ENCODE assay signal across 19 mouse cellular contexts in genomic region chr11:44529716-44530115, GRCm38 (mm10). TPM values are rescaled to one million over a fixed set of nuclear protein-coding genes. Genes with fewer than 3 reads are reported as not detected.
DNase-seq lines count a peak whose midpoint lies in the region; ATAC-seq and TF ChIP-seq lines count a peak whose summit lies in the region.
"Had no signal": no experiment of that assay in that cellular context is flagged by ENCODE, and none has a peak within 500 bp of the region (broad histone marks: within the 10 kb centered on the region; RNA-seq: fewer than 3 reads in every experiment).

No protein-coding gene starts in this region.

- TF ChIP-seq EP300 in MEL (IDR thresholded peaks at IDR 0.05; ENCODE audit: low read depth in 1 of 2, low read length in 2 of 2), result no peak

- no peaks in the 10 kb centered on the region for H3K9me3 ChIP-seq in intestine, postnatal 0 days (ENCODE audit: control insufficient read depth)
- H3K9me3 ChIP-seq in intestine, embryonic 15.5 days, result no peaks in the 10 kb centered on the region
- no peaks in the 10 kb centered on the region for H3K9me3 ChIP-seq in MEL (replicated peaks; ENCODE audit: insufficient read depth, low read length)
- H3K9me3 ChIP-seq in liver, embryonic 16.5 days (replicated peaks; ENCODE audit: control insufficient read depth, low read length), result no peaks in the 10 kb centered on the region
- H3K9me3 ChIP-seq: forebrain, embryonic 12.5 days; heart, embryonic 15.5 days; hindbrain, embryonic 15.5 days; limb, embryonic 12.5 days; megakaryocyte, embryonic 14.5 days; midbrain, embryonic 13.5 days; neural tube, embryonic 12.5 days; stomach, embryonic 15.5 days had no signal

- no peak for ATAC-seq in intestine, postnatal 0 days
- no peak for ATAC-seq in intestine, embryonic 15.5 days
- ATAC-seq in liver, embryonic 16.5 days (ENCODE audit: low read depth), result no peak
- ATAC-seq: midbrain, embryonic 13.5 days had no signal

- 0 out of 2 replicates have a peak, but pooled peaks have one; percentile 6 for TF ChIP-seq CTCF in cerebellum, adult 2 months (IDR thresholded peaks at IDR 0.05; ENCODE audit: borderline replicate concordance, insufficient read depth, low read depth, low read length)
- peak; percentile 22 for TF ChIP-seq CTCF in intestine, postnatal 0 days (IDR thresholded peaks at IDR 0.05; ENCODE audit: low read depth)
- TF ChIP-seq CTCF in MEL (IDR thresholded peaks at IDR 0.05 in 2 of 3, conservative IDR thresholded peaks at IDR 0.05 in 1 of 3; ENCODE audit: control insufficient read depth in 1 of 3, insufficient read depth in 1 of 3, low read depth in 2 of 3, low read length in 3 of 3, poor library complexity in 1 of 3, severe bottlenecking in 1 of 3), result no peak

- peaks cover 27% of the 10 kb centered on the region for H3K79me2 ChIP-seq in MEL (ENCODE audit: control insufficient read depth, insufficient read depth, low read length, poor library complexity)

- H3K27me3 ChIP-seq in cerebellum, adult 2 months (ENCODE audit: control insufficient read depth, insufficient read depth, low read length), result no peaks in the 10 kb centered on the region
- no peaks in the 10 kb centered on the region for H3K27me3 ChIP-seq in intestine, postnatal 0 days (replicated peaks; ENCODE audit: control insufficient read depth, insufficient read depth, low read length)
- H3K27me3 ChIP-seq in intestine, embryonic 15.5 days (replicated peaks), result no peaks in the 10 kb centered on the region
- H3K27me3 ChIP-seq in MEL (ENCODE audit: control insufficient read depth in 1 of 2, insufficient read depth in 2 of 2, low read length in 2 of 2), result no peaks in the 10 kb centered on the region
- no peaks in the 10 kb centered on the region for H3K27me3 ChIP-seq in liver, embryonic 16.5 days (ENCODE audit: control insufficient read depth, insufficient read depth, low read depth, low read length)
- H3K27me3 ChIP-seq: forebrain, embryonic 12.5 days; heart, embryonic 15.5 days; hindbrain, embryonic 15.5 days; limb, embryonic 12.5 days; megakaryocyte, embryonic 14.5 days; midbrain, embryonic 13.5 days; neural tube, embryonic 12.5 days; stomach, embryonic 15.5 days had no signal

- peaks cover 21% of the 10 kb centered on the region for H3K36me3 ChIP-seq in intestine, postnatal 0 days (ENCODE audit: control insufficient read depth, insufficient read depth)
- H3K36me3 ChIP-seq in intestine, embryonic 15.5 days, result peaks cover 18% of the 10 kb centered on the region; the same call in 1 of the 2 replicates
- H3K36me3 ChIP-seq in MEL (ENCODE audit: control insufficient read depth in 1 of 2, insufficient read depth in 2 of 2, low read length in 2 of 2), result peaks cover 33 to 69% of the 10 kb centered on the region in 2 experiments
- H3K36me3 ChIP-seq in liver, embryonic 16.5 days (ENCODE audit: control insufficient read depth, insufficient read depth), result peaks cover 76% of the 10 kb centered on the region

- TF ChIP-seq RAD21 in MEL (IDR thresholded peaks at IDR 0.05; ENCODE audit: low read depth, low read length), result no peak

- WGBS in cerebellum, adult 2 months, result 73% methylated on average over 5 of the region's 5 CpGs
- WGBS in intestine, postnatal 0 days, result 78% methylated on average over 5 of the region's 5 CpGs
- WGBS in intestine, embryonic 15.5 days, result 79% methylated on average over 5 of the region's 5 CpGs
- WGBS in liver, embryonic 16.5 days (ENCODE audit: insufficient replicate concordance), result 82% methylated on average over 5 of the region's 5 CpGs

- no peak for TF ChIP-seq POLR2A in cerebellum, adult 2 months (IDR thresholded peaks at IDR 0.05; ENCODE audit: borderline replicate concordance, insufficient read depth, low read length)
- TF ChIP-seq POLR2A in MEL (IDR thresholded peaks at IDR 0.05; ENCODE audit: control insufficient read depth in 1 of 2, insufficient read depth in 1 of 2, low read depth in 1 of 2, low read length in 2 of 2, poor library complexity in 1 of 2), result no peak

- H3K27ac ChIP-seq in cerebellum, adult 2 months (ENCODE audit: insufficient read depth, low read length), result no peak overlapping the region
- H3K27ac ChIP-seq in intestine, postnatal 0 days (ENCODE audit: low read depth, low read length), result no peak overlapping the region
- H3K27ac ChIP-seq in intestine, embryonic 15.5 days, result no peak overlapping the region
- H3K27ac ChIP-seq in MEL (ENCODE audit: control insufficient read depth, low read depth, low read length), result peak overlapping the region; percentile 87
- peak overlapping the region; percentile 95 for H3K27ac ChIP-seq in liver, embryonic 16.5 days (ENCODE audit: low read length)
- H3K27ac ChIP-seq: forebrain, embryonic 12.5 days; gastrocnemius, adult 2 months; heart, embryonic 15.5 days; hindbrain, embryonic 15.5 days; midbrain, embryonic 13.5 days; neural tube, embryonic 12.5 days; stomach, embryonic 15.5 days had no signal

- no peak for DNase-seq in cerebellum, adult 2 months
- DNase-seq in cerebellum, adult 8-10 months, result no peak
- DNase-seq in MEL (ENCODE audit: low read depth, low spot score), result no peak
- DNase-seq in retina, embryonic 14.5 days (ENCODE audit: low spot score), result no peak
- no peak for DNase-seq in testis, postnatal 10 days (ENCODE audit: low spot score)
- DNase-seq: gastrocnemius, adult 2 months; kidney, adult 9 months; lung, embryonic 14.5 days had no signal

- no peak overlapping the region for H3K9ac ChIP-seq in intestine, postnatal 0 days (ENCODE audit: low read depth, low read length)
- no peak overlapping the region for H3K9ac ChIP-seq in intestine, embryonic 15.5 days
- no peak overlapping the region for H3K9ac ChIP-seq in MEL (ENCODE audit: control insufficient read depth, low read depth, low read length, poor library complexity, severe bottlenecking)
- H3K9ac ChIP-seq in liver, embryonic 16.5 days (ENCODE audit: low read depth, low read length), result no peak overlapping the region
- H3K9ac ChIP-seq: forebrain, embryonic 12.5 days; heart, embryonic 15.5 days; hindbrain, embryonic 15.5 days; limb, embryonic 12.5 days; lung, embryonic 14.5 days; midbrain, embryonic 13.5 days; neural tube, embryonic 12.5 days; stomach, embryonic 15.5 days had no signal

- no peak overlapping the region for H3K4me3 ChIP-seq in cerebellum, adult 2 months (replicated peaks; ENCODE audit: insufficient read depth, low read depth, low read length)
- H3K4me3 ChIP-seq in intestine, postnatal 0 days (ENCODE audit: low read depth, low read length), result no peak overlapping the region
- H3K4me3 ChIP-seq in intestine, embryonic 15.5 days (replicated peaks), result no peak overlapping the region
- H3K4me3 ChIP-seq in MEL (ENCODE audit: control insufficient read depth in 1 of 2, insufficient read depth in 1 of 2, low read depth in 2 of 2, low read length in 2 of 2), result no peak overlapping the region
- H3K4me3 ChIP-seq in liver, embryonic 16.5 days (ENCODE audit: low read depth, low read length), result no peak overlapping the region; the same call in 1 of the 2 replicates
- H3K4me3 ChIP-seq: forebrain, embryonic 12.5 days; gastrocnemius, adult 2 months; heart, embryonic 15.5 days; hindbrain, embryonic 15.5 days; limb, embryonic 12.5 days; megakaryocyte, embryonic 14.5 days; midbrain, embryonic 13.5 days; neural tube, embryonic 12.5 days; stomach, embryonic 15.5 days had no signal

- H3K4me2 ChIP-seq in intestine, postnatal 0 days (replicated peaks; ENCODE audit: low read depth), result no peak overlapping the region
- no peak overlapping the region for H3K4me2 ChIP-seq in intestine, embryonic 15.5 days (replicated peaks)
- peak overlapping the region; percentile 56 for H3K4me2 ChIP-seq in liver, embryonic 16.5 days (ENCODE audit: low read depth, low read length)
- H3K4me2 ChIP-seq: forebrain, embryonic 12.5 days; heart, embryonic 15.5 days; hindbrain, embryonic 15.5 days; limb, embryonic 12.5 days; midbrain, embryonic 13.5 days; neural tube, embryonic 12.5 days; stomach, embryonic 15.5 days had no signal

- H3K4me1 ChIP-seq in cerebellum, adult 2 months (ENCODE audit: control insufficient read depth, insufficient read depth, low read length), result peaks cover 32% of the 10 kb centered on the region
- H3K4me1 ChIP-seq in intestine, postnatal 0 days (replicated peaks; ENCODE audit: control insufficient read depth, insufficient read depth, low read length), result no peaks in the 10 kb centered on the region
- H3K4me1 ChIP-seq in intestine, embryonic 15.5 days (replicated peaks), result no peaks in the 10 kb centered on the region
- peaks cover 17 to 20% of the 10 kb centered on the region in 2 experiments for H3K4me1 ChIP-seq in MEL (ENCODE audit: control insufficient read depth in 1 of 2, insufficient read depth in 2 of 2, low read length in 2 of 2)
- peaks cover 43% of the 10 kb centered on the region for H3K4me1 ChIP-seq in liver, embryonic 16.5 days (ENCODE audit: control insufficient read depth, low read depth, low read length)
- H3K4me1 ChIP-seq: forebrain, embryonic 12.5 days; midbrain, embryonic 13.5 days; stomach, embryonic 15.5 days had no signal

TF ChIP-seq in MEL, 35 proteins besides CTCF, POLR2A, EP300 and RAD21 (continues in another document):
- TF ChIP-seq BHLHE40 (IDR thresholded peaks at IDR 0.05; ENCODE audit: borderline replicate concordance, low read depth, low read length), result no peak
- TF ChIP-seq USF1 (IDR thresholded peaks at IDR 0.05; ENCODE audit: low read depth, low read length), result no peak
- no peak for TF ChIP-seq MXI1 (IDR thresholded peaks at IDR 0.05; ENCODE audit: low read depth, low read length)
- TF ChIP-seq ZC3H11A (IDR thresholded peaks at IDR 0.05; ENCODE audit: low read depth, low read length), result no peak
- TF ChIP-seq TAL1 (IDR thresholded peaks at IDR 0.05; ENCODE audit: low read length), result no peak
- no peak for TF ChIP-seq CHD2 (IDR thresholded peaks at IDR 0.05; ENCODE audit: low read length)
- no peak for TF ChIP-seq KAT2A (conservative IDR thresholded peaks at IDR 0.05; ENCODE audit: low read depth, low read length)

RNA-seq across cellular contexts. Expression of gene Rnf145, which starts 11.0 kb away (rescaled TPM):
- 94.2 and 94.6 TPM in 2 replicates for polyA plus RNA-seq in cerebellum, adult 2 months (2012; rRNA removed)
- 22.8 and 28.2 TPM in 2 replicates for polyA plus RNA-seq in intestine, postnatal 0 days (2015; fragmentation: Nextera tagmentation; extraction: Ambion mirVana)
- 52.1 and 54.8 TPM in 2 replicates for polyA plus RNA-seq in intestine, embryonic 15.5 days (2015; fragmentation: Nextera tagmentation; extraction: Ambion mirVana)
- total RNA-seq in MEL (2012; rRNA removed), result 74.9 and 94.1 TPM in 2 replicates
- polyA plus RNA-seq in MEL (2012; ENCODE audit: insufficient read depth in 1 of 2, insufficient read length in 2 of 2, low read depth in 1 of 2, low replicate concordance in 2 of 2, missing spikeins in 1 of 2), result 10 to 100 TPM in 1 of 2 experiments, not detected in 1; 73.5 TPM
- polyA plus RNA-seq in liver, embryonic 16.5 days (2015; fragmentation: Nextera tagmentation; extraction: Ambion mirVana), result 46.0 and 49.5 TPM in 2 replicates

RNA-seq across cellular contexts. Expression of gene Ublcp1, which starts 59.4 kb away (rescaled TPM):
- 99.6 and 111 TPM in 2 replicates for polyA plus RNA-seq in cerebellum, adult 2 months (2012; rRNA removed)
- polyA plus RNA-seq in intestine, postnatal 0 days (2015; fragmentation: Nextera tagmentation; extraction: Ambion mirVana), result 43.4 and 43.7 TPM in 2 replicates
- 55.1 and 56.9 TPM in 2 replicates for polyA plus RNA-seq in intestine, embryonic 15.5 days (2015; fragmentation: Nextera tagmentation; extraction: Ambion mirVana)
- 18.8 and 21.1 TPM in 2 replicates for total RNA-seq in MEL (2012; rRNA removed)
- polyA plus RNA-seq in MEL (2012; ENCODE audit: insufficient read depth in 1 of 2, insufficient read length in 2 of 2, low read depth in 1 of 2, low replicate concordance in 2 of 2, missing spikeins in 1 of 2), result 10 to 100 TPM in 1 of 2 experiments, not detected in 1; 22.2 TPM
- 41.6 and 44.0 TPM in 2 replicates for polyA plus RNA-seq in liver, embryonic 16.5 days (2015; fragmentation: Nextera tagmentation; extraction: Ambion mirVana)

Comparison
In these comparisons a context has a peak if more than half of its experiments do, and no peak if none do; other contexts are left out.
1. H3K27ac ChIP-seq: peak in MEL (single experiment) and liver, embryonic 16.5 days (single experiment); none in cerebellum, adult 2 months (single experiment), intestine, postnatal 0 days (single experiment) and intestine, embryonic 15.5 days (single experiment).
2. CTCF ChIP-seq: peak in cerebellum, adult 2 months (single experiment) and intestine, postnatal 0 days (single experiment); none in MEL (0 of 3).